In genomic region chrX:159532811-159533462, GRCm38 (mm10) we compare ENCODE assay signal across 8 mouse cellular contexts. TPM values are rescaled to one million over a fixed set of nuclear protein-coding genes. Genes with fewer than 3 reads are reported as not detected.
DNase-seq lines count a peak whose midpoint lies in the region; ATAC-seq and TF ChIP-seq lines count a peak whose summit lies in the region.

No protein-coding gene starts in this region.

- WGBS in heart, adult 2 months: 15% methylated on average over 44 of the region's 56 CpGs
- WGBS in embryonic facial prominence, embryonic 15.5 days: 28% methylated on average over 33 of the region's 56 CpGs
- 30% methylated on average over 33 of the region's 56 CpGs for WGBS in hindbrain, embryonic 15.5 days
- WGBS in liver, embryonic 13.5 days (ENCODE audit: insufficient replicate concordance): 13% methylated on average over 44 of the region's 56 CpGs

- H3K4me1 ChIP-seq in heart, adult 2 months (ENCODE audit: control insufficient read depth, insufficient read depth, low read length): no peaks in the 10 kb centered on the region
- peaks cover 2% of the 10 kb centered on the region for H3K4me1 ChIP-seq in ES-Bruce4 (ENCODE audit: control insufficient read depth, insufficient read depth, low read length)
- H3K4me1 ChIP-seq in embryonic facial prominence, embryonic 15.5 days: no peaks in the 10 kb centered on the region
- H3K4me1 ChIP-seq in hindbrain, embryonic 15.5 days (replicated peaks): 0 out of 2 replicates have a peak, but pooled peaks cover 5% of the 10 kb centered on the region
- H3K4me1 ChIP-seq in liver, embryonic 13.5 days (replicated peaks): peaks cover 12% of the 10 kb centered on the region

- DNase-seq in heart, adult 2 months: peak in 1 of 2 experiments; percentile 39
- DNase-seq in heart, adult 9 months (ENCODE audit: low spot score in 2 of 2): no peak
- no peak for DNase-seq in liver, embryonic 13.5 days
- peak; percentile 51 for DNase-seq in right cerebral cortex, postnatal 4 days

- H3K9me3 ChIP-seq in ES-Bruce4 (replicated peaks; ENCODE audit: control insufficient read depth, insufficient read depth, low read length, poor library complexity, severe bottlenecking): no peaks in the 10 kb centered on the region
- H3K9me3 ChIP-seq in embryonic facial prominence, embryonic 15.5 days (replicated peaks): no peaks in the 10 kb centered on the region
- no peaks in the 10 kb centered on the region for H3K9me3 ChIP-seq in hindbrain, embryonic 15.5 days
- no peaks in the 10 kb centered on the region for H3K9me3 ChIP-seq in liver, embryonic 13.5 days (replicated peaks)

- TF ChIP-seq CTCF in heart, adult 2 months (IDR thresholded peaks at IDR 0.05): no peak
- TF ChIP-seq CTCF in ES-Bruce4 (IDR thresholded peaks at IDR 0.05; ENCODE audit: low read depth, low read length): no peak

- H3K9ac ChIP-seq in heart, adult 2 months (ENCODE audit: low read depth, low read length): peak overlapping the region; percentile 86
- H3K9ac ChIP-seq in ES-Bruce4 (ENCODE audit: low read depth, poor library complexity, severe bottlenecking): peak overlapping the region; percentile 90
- peak overlapping the region; percentile 40 for H3K9ac ChIP-seq in embryonic facial prominence, embryonic 15.5 days
- H3K9ac ChIP-seq in hindbrain, embryonic 15.5 days: peak overlapping the region; percentile 62
- H3K9ac ChIP-seq in liver, embryonic 13.5 days: peak overlapping the region; percentile 85

- H3K27me3 ChIP-seq in heart, adult 2 months (ENCODE audit: control insufficient read depth, insufficient read depth, low read length): no peaks in the 10 kb centered on the region
- no peaks in the 10 kb centered on the region for H3K27me3 ChIP-seq in ES-Bruce4 (ENCODE audit: control insufficient read depth, insufficient read depth, low read length, poor library complexity, severe bottlenecking)
- no peaks in the 10 kb centered on the region for H3K27me3 ChIP-seq in embryonic facial prominence, embryonic 15.5 days
- no peaks in the 10 kb centered on the region for H3K27me3 ChIP-seq in hindbrain, embryonic 15.5 days
- no peaks in the 10 kb centered on the region for H3K27me3 ChIP-seq in liver, embryonic 13.5 days

- no peak for TF ChIP-seq POLR2A in heart, adult 2 months (IDR thresholded peaks at IDR 0.05; ENCODE audit: insufficient read depth, low read depth, low read length)
- TF ChIP-seq POLR2A in ES-Bruce4 (IDR thresholded peaks at IDR 0.05; ENCODE audit: insufficient read depth, low read length): no peak

- peak; percentile 69 for ATAC-seq in embryonic facial prominence, embryonic 15.5 days (ENCODE audit: insufficient number of reproducible peaks, low FRiP score, low TSS enrichment, low read depth)
- no peak; the same call in 1 of the 2 replicates for ATAC-seq in hindbrain, embryonic 15.5 days (ENCODE audit: low FRiP score, low read depth)
- peak; percentile 62 for ATAC-seq in liver, embryonic 13.5 days (ENCODE audit: low read depth)
- ATAC-seq in monocyte, adult 5-6 weeks (replicated peaks; ENCODE audit: insufficient number of reproducible peaks, low FRiP score, low TSS enrichment, poor library complexity, severe bottlenecking): no peak

- H3K79me2 ChIP-seq in heart, adult 2 months (replicated peaks; ENCODE audit: control insufficient read depth, insufficient read depth, low read length): no peaks in the 10 kb centered on the region

- peak overlapping the region; percentile 80 for H3K27ac ChIP-seq in heart, adult 2 months
- H3K27ac ChIP-seq in ES-Bruce4 (ENCODE audit: insufficient read depth, low read length): peak overlapping the region; percentile 71
- peak overlapping the region; percentile 69 for H3K27ac ChIP-seq in embryonic facial prominence, embryonic 15.5 days (replicated peaks)
- peak overlapping the region; percentile 83 for H3K27ac ChIP-seq in hindbrain, embryonic 15.5 days (replicated peaks)
- H3K27ac ChIP-seq in liver, embryonic 13.5 days: peak overlapping the region; percentile 86

- TF ChIP-seq EP300 in heart, adult 2 months (IDR thresholded peaks at IDR 0.05; ENCODE audit: insufficient read depth, low read depth, low read length): no peak
- no peak for TF ChIP-seq EP300 in ES-Bruce4 (IDR thresholded peaks at IDR 0.05; ENCODE audit: insufficient read depth, low read depth, low read length)

- intact Hi-C loops in heart, adult 2 months (cut with DNase I): loop anchor here (5.0 kb wide), 2 partner anchors 161 to 429 kb away; partner anchors contain the start of gene Eif1ax

- H3K4me2 ChIP-seq in embryonic facial prominence, embryonic 15.5 days (replicated peaks): peak overlapping the region; percentile 57
- H3K4me2 ChIP-seq in hindbrain, embryonic 15.5 days: peak overlapping the region; percentile 55
- H3K4me2 ChIP-seq in liver, embryonic 13.5 days: peak overlapping the region; percentile 77

- no peaks in the 10 kb centered on the region for H3K36me3 ChIP-seq in heart, adult 2 months (ENCODE audit: control insufficient read depth, insufficient read depth, low read length)
- H3K36me3 ChIP-seq in ES-Bruce4 (ENCODE audit: control insufficient read depth, insufficient read depth, low read length, poor library complexity, severe bottlenecking): peaks cover 13% of the 10 kb centered on the region
- H3K36me3 ChIP-seq in embryonic facial prominence, embryonic 15.5 days: no peaks in the 10 kb centered on the region
- no peaks in the 10 kb centered on the region for H3K36me3 ChIP-seq in hindbrain, embryonic 15.5 days
- H3K36me3 ChIP-seq in liver, embryonic 13.5 days: no peaks in the 10 kb centered on the region

- peak overlapping the region; percentile 62 for H3K4me3 ChIP-seq in heart, adult 2 months
- peak overlapping the region; percentile 89 for H3K4me3 ChIP-seq in ES-Bruce4 (ENCODE audit: low read depth, low read length)
- peak overlapping the region; percentile 60 for H3K4me3 ChIP-seq in embryonic facial prominence, embryonic 15.5 days (replicated peaks)
- H3K4me3 ChIP-seq in hindbrain, embryonic 15.5 days: peak overlapping the region; percentile 62
- H3K4me3 ChIP-seq in liver, embryonic 13.5 days (replicated peaks): peak overlapping the region; percentile 76

RNA-seq across cellular contexts. Expression of gene Bclaf3, which starts 6.4 kb away (rescaled TPM):
- 1 to 10 TPM; 2.9 to 3.8 TPM for total RNA-seq in heart, adult 2 months (2021)
- polyA plus RNA-seq in heart, adult 2 months (2012; rRNA removed): 1.2 and 3.2 TPM in 2 replicates
- polyA plus RNA-seq in ES-Bruce4 (2011; ENCODE audit: insufficient read depth, insufficient read length, low read depth, missing spikeins): 118 and 124 TPM in 2 replicates
- 18.2 and 19.6 TPM in 2 replicates for polyA plus RNA-seq in embryonic facial prominence, embryonic 15.5 days (2015; fragmentation: Nextera tagmentation; extraction: Ambion mirVana)
- polyA plus RNA-seq in hindbrain, embryonic 15.5 days (2015; fragmentation: Nextera tagmentation; extraction: Ambion mirVana): 22.7 and 26.3 TPM in 2 replicates
- polyA plus RNA-seq in liver, embryonic 13.5 days (2015; fragmentation: Nextera tagmentation; extraction: Ambion mirVana): 7.7 and 9.9 TPM in 2 replicates
- 30.3 to 48.1 TPM (median 31.0 TPM) in 3 replicates for total RNA-seq in monocyte, adult 5-6 weeks (2017)

Comparison
In these comparisons a context has a peak if more than half of its experiments do, and no peak if none do; other contexts are left out.
1. H3K9ac ChIP-seq: peak in every context shown above with its lines; median percentile 90 in ES-Bruce4; 86 in heart, adult 2 months; 85 in liver, embryonic 13.5 days; 62 in hindbrain, embryonic 15.5 days; 40 in embryonic facial prominence, embryonic 15.5 days.
2. ATAC-seq: peak in embryonic facial prominence, embryonic 15.5 days (single experiment) and liver, embryonic 13.5 days (single experiment); none in hindbrain, embryonic 15.5 days (single experiment) and monocyte, adult 5-6 weeks (single experiment).
3. Peak in every context shown above with its lines, with median percentiles within 50 percentile points of each other: H3K27ac ChIP-seq, H3K4me3 ChIP-seq and H3K4me2 ChIP-seq.